Mouse (Mus musculus) gastrocnemius, postnatal 4 days (tissue): ENCODE results near the gene Pxdc1. TPM values are rescaled to one million over a fixed set of nuclear protein-coding genes. Genes with fewer than 3 reads are reported as not detected.

ENCODE experiments used
- DNase-seq, 2 experiments: peaks; one replicate each; pipeline ENCODE4 v3.0.0; 2021 to 2022; ENCODE audit warnings: low spot score in 2 of 2, mixed read lengths in 2 of 2
- total RNA-seq, 2 experiments: library from RNA; stranded (reverse); gene quantifications; 2 replicates each; pipeline ENCODE4 v1.2.3; 2021

The Pxdc1 gene
- total RNA-seq, 2 experiments from 2014 or later: 15.5 to 23.5 TPM

DNA sequence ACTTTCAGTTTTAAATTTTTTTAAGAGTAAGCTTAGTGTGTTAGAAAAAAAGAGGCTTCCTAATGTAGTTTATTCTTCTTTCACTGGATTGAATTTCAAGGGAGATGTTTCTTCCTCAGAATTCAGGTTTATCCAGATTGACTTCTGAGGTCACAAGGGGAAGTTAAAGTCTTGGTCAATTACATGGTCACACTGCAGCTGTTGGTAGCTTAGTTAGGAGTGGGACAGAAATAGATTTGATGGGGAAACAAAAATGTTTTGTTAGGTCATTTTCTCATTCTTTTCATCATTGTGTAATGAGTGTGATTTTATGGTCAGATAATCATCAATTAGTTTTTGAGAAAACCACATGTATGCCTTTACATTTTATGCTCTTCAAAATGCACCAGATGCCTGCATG, 56.5 kb downstream of the Pxdc1 start:
- DNase-seq: no peak

Other genes starting within 250 kb of the Pxdc1 start
- gene Fam50b, start 81.4 kb upstream of the Pxdc1 start, total RNA-seq: not detected
- gene Prpf4b, start 221.8 kb upstream of the Pxdc1 start, total RNA-seq: 10 to 100 TPM; 46.9 to 64.7 TPM